Mouse (Mus musculus) embryonic facial prominence, embryonic 14.5 days (tissue): ENCODE data around the gene Gm33815. TPM values are rescaled to one million over a fixed set of nuclear protein-coding genes. Genes with fewer than 3 reads are reported as not detected.
"Not testable (repeated sequence)": the region's sequence is repeated elsewhere in the genome, so short reads cannot be mapped to it uniquely, and the experiment has no call there.

Experiments
- ATAC-seq: fragments of 200-750 bp; cut with Nextera tagmentation; 2 replicates; pipeline ENCODE4 v1.8.0; 2017; ENCODE audit warnings: low read depth, moderate number of reproducible peaks, moderate TSS enrichment
- DNase-seq: peaks from one replicate; pipeline ENCODE4 v3.0.0-alpha.2; 2015; ENCODE audit warnings: low spot score
- H3K27ac ChIP-seq: fragments of 300-500 bp; sonication (generic); replicated peaks from 2 replicates; pipeline ENCODE4 v1.5.1; 2014; ENCODE audit warnings: low read depth, mild to moderate bottlenecking, low read length, moderate library complexity
- H3K27me3 ChIP-seq: fragments of 300-500 bp; sonication (generic); replicated peaks from 2 replicates; pipeline ENCODE4 v1.6.1; 2014; ENCODE audit warnings: low read length; ENCODE audit not compliant: control insufficient read depth, insufficient read depth
- H3K36me3 ChIP-seq: fragments of 300-500 bp; sonication (generic); 2 replicates; pipeline ENCODE4 v1.6.1; 2014; ENCODE audit warnings: low read length, mixed read lengths; ENCODE audit not compliant: control insufficient read depth, insufficient read depth
- H3K4me1 ChIP-seq: fragments of 300-500 bp; sonication (generic); 2 replicates; pipeline ENCODE4 v1.6.1; 2014; ENCODE audit warnings: antibody characterized with exemption, low read length; ENCODE audit not compliant: control insufficient read depth, insufficient read depth
- H3K4me2 ChIP-seq: fragments of 300-500 bp; sonication (generic); 2 replicates; pipeline ENCODE4 v1.6.1; 2014; ENCODE audit warnings: low read depth, mild to moderate bottlenecking, low read length, moderate library complexity, mixed read lengths
- H3K4me3 ChIP-seq: fragments of 300-500 bp; sonication (generic); 2 replicates; pipeline ENCODE4 v1.5.1; 2014; ENCODE audit warnings: low read depth, mild to moderate bottlenecking, low read length
- H3K9ac ChIP-seq: fragments of 300-500 bp; sonication (generic); 2 replicates; pipeline ENCODE4 v1.6.1; 2014; ENCODE audit warnings: low read depth, mild to moderate bottlenecking, low read length, moderate library complexity, mixed read lengths
- H3K9me3 ChIP-seq: fragments of 300-500 bp; sonication (generic); 2 replicates; pipeline ENCODE4 v1.6.1; 2016; ENCODE audit warnings: low read length; ENCODE audit not compliant: control insufficient read depth
- WGBS: fragments of 180-500 bp; shearing (Covaris S2); extraction: QIAGEN DNeasy Blood & Tissue Kit; methylation state at CpG from one replicate; pipeline ENCODE4 v1.1.7; 2014; 5-methylcytosine and 5-hydroxymethylcytosine counted together
- polyA plus RNA-seq: library from polyadenylated mRNA; unstranded; fragments of >200 nt; fragmentation: Nextera tagmentation; extraction: Ambion mirVana; gene quantifications from 2 replicates; pipeline ENCODE4 v1.2.1, GENCODE M21; 2014

Gene Gm33815
- polyA plus RNA-seq, result not detected in 2 replicates

DNA sequence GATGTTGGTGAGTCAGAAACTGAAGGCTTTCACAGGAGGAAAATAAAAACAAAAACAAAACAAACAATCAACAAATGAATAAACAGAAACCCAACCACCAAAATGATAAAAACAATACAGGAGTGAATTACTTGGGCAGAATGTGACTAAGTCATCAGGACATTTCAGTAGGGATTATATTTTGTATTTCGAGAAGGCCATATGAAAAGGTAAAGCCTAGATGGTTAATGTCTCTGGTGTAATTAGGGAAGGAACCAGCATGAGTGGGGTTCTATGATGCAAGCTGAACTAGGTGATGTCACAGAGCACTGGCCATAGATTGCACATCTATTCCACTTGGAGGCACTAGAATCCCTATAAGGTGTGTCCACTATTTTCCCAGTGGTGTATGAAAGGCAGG lies at the start of gene Gm33815:
Gm33815 (plus strand) TSS at position 301 of the 400 bp plus-strand sequence.
- H3K27ac ChIP-seq, H3K4me1 ChIP-seq, H3K36me3 ChIP-seq, DNase-seq, H3K9ac ChIP-seq, H3K4me3 ChIP-seq, H3K4me2 ChIP-seq, ATAC-seq, H3K27me3 ChIP-seq, H3K9me3 ChIP-seq: not testable (repeated sequence)
- whole genome bisulfite sequencing, result no CpG with 5 or more reads among the region's 1 CpGs
